Mouse (Mus musculus): ENCODE data around the gene Edem2.
"Not testable (repeated sequence)": the region's sequence is repeated elsewhere in the genome, so short reads cannot be mapped to it uniquely, and the experiment has no call there.

DNA sequence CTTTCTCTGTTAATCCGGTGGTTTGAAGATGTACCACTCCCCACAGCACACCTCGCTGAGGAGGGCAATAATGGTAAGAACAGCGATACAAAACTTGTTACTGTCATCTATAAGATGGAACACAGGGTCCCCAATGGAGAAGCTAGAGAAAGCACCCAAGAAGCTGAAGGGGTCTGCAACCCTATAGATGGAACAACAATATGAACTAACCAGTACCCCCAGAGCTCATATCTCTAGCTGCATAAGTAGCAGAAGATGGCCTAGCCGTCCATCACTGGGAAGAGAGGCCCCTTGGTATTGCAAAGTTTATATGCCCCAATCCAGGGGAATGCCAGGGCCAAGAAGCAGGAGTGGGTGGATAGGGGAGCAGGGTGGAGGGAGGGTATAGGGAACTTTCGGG lies 6.5 kb upstream of the Edem2 start, which contains the start of gene Gm17581:
- TF ChIP-seq CTCF (conservative IDR thresholded peaks at IDR 0.05; ENCODE audit: insufficient read depth, insufficient read length, low read depth, low read length); POLR2A (IDR thresholded peaks at IDR 0.05; ENCODE audit: low read depth, low read length): not testable (repeated sequence)

All from kidney, adult 2 months (tissue).